ENCODE assay signal across 8 mouse cellular contexts in the genomic region with DNA sequence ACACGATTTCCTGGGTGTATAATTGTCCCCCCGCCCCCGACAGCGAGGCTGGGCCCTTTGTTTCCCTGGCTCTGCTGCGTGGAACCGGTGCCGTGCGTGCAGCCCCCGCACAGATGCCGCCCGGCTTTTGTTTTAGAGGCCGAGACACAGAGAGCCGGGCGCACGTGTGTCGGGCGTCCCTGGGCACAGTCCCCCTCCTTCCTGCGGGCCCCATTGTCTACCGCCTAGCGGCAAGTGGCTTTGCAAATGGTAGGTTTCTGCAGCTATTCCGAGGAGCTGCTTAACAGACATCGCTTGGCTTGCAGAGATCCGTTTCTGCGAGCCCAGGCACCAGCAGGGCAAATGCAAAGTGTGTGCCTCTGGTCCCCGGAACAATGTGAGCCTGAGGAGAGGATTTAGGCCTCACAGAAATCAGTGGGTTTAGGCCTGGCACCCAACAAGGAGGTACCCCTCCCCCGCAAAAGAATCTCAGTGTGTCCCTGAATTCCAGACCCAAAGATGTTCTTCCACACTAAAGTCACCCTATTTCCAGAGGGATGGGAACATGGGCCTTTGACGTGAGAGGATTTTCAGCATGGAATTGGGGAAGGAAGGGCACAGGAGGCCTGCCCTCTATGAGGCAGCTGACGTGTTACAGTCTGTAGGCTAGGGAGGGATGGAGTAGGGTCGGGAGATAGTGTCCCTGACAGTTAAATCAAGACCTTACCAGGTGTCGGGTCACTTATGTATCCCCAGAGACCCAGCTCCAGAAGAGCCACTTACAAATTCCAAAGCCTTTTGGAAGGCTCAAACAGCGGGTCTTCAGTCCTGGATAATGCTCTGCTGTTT. TPM values are rescaled to one million over a fixed set of nuclear protein-coding genes. Genes with fewer than 3 reads are reported as not detected.
A peak's percentile ranks its signal among the peaks of the same experiment; 100 is the strongest.
DNase-seq lines count a peak whose midpoint lies in the region; ATAC-seq lines count a peak whose summit lies in the region.

No protein-coding gene starts in this region.

- H3K9me3 ChIP-seq in heart, embryonic 13.5 days = no peaks in the 10 kb centered on the region
- no peaks in the 10 kb centered on the region for H3K9me3 ChIP-seq in midbrain, embryonic 15.5 days

- peaks cover 13% of the 10 kb centered on the region for H3K4me1 ChIP-seq in heart, embryonic 13.5 days
- no peaks in the 10 kb centered on the region for H3K4me1 ChIP-seq in brown adipose tissue, adult 24 weeks (ENCODE audit: control insufficient read depth, insufficient read depth, insufficient read length, low read length)
- H3K4me1 ChIP-seq in midbrain, embryonic 15.5 days = peaks cover 14% of the 10 kb centered on the region; the same call in 1 of the 2 replicates

- peak overlapping the region; percentile 75 for H3K4me2 ChIP-seq in heart, embryonic 13.5 days
- H3K4me2 ChIP-seq in midbrain, embryonic 15.5 days = peak overlapping the region; percentile 58

- H3K4me3 ChIP-seq in heart, embryonic 13.5 days = peak overlapping the region; percentile 49
- H3K4me3 ChIP-seq in brown adipose tissue, adult 24 weeks (ENCODE audit: insufficient read depth, low read depth, low read length) = peak overlapping the region; percentile 13; the same call in 1 of the 2 replicates
- peak overlapping the region; percentile 25 for H3K4me3 ChIP-seq in midbrain, embryonic 15.5 days

- no peak overlapping the region for H3K27ac ChIP-seq in heart, embryonic 13.5 days (replicated peaks)
- H3K27ac ChIP-seq in brown adipose tissue, adult 24 weeks (replicated peaks; ENCODE audit: low read depth, low read length) = no peak overlapping the region
- peak overlapping the region; percentile 69 for H3K27ac ChIP-seq in midbrain, embryonic 15.5 days

- no peak for ATAC-seq in heart, embryonic 13.5 days (ENCODE audit: extremely low read depth, insufficient number of reproducible peaks, low FRiP score, low TSS enrichment)
- ATAC-seq in midbrain, embryonic 15.5 days (replicated peaks) = peak; percentile 84

- no peak for DNase-seq in heart, adult 8-10 months (ENCODE audit: low spot score)
- DNase-seq in frontal cortex, postnatal 36 days (ENCODE audit: low spot score in 2 of 2) = peak; percentile 48 to 56
- peak; percentile 27 to 60 for DNase-seq in left cerebral cortex, postnatal 10 days (ENCODE audit: extremely low spot score in 1 of 2, low spot score in 2 of 2)
- DNase-seq in thymus, postnatal 0 days (ENCODE audit: low spot score) = peak; percentile 67
- no peak for DNase-seq in spleen, postnatal 4 days (ENCODE audit: low spot score in 2 of 2)

- H3K27me3 ChIP-seq in heart, embryonic 13.5 days (replicated peaks) = peaks cover 34% of the 10 kb centered on the region
- H3K27me3 ChIP-seq in midbrain, embryonic 15.5 days (replicated peaks) = no peaks in the 10 kb centered on the region

- H3K9ac ChIP-seq in heart, embryonic 13.5 days = peak overlapping the region; percentile 77
- peak overlapping the region; percentile 42 for H3K9ac ChIP-seq in midbrain, embryonic 15.5 days

- no peaks in the 10 kb centered on the region for H3K36me3 ChIP-seq in heart, embryonic 13.5 days
- no peaks in the 10 kb centered on the region for H3K36me3 ChIP-seq in midbrain, embryonic 15.5 days (replicated peaks)

- 12% methylated on average over 31 of the region's 31 CpGs for WGBS in heart, embryonic 13.5 days
- 6% methylated on average over 31 of the region's 31 CpGs for WGBS in midbrain, embryonic 15.5 days

- intact Hi-C loops in left cerebral cortex, postnatal 10 days (cut with DNase I) = no loop called here

RNA-seq across cellular contexts. Expression of a gene that starts 8.5 kb away (rescaled TPM):
- polyA plus RNA-seq in heart, embryonic 13.5 days (2015; fragmentation: Nextera tagmentation; extraction: Ambion mirVana) = 11.9 and 12.4 TPM in 2 replicates
- total RNA-seq in heart, adult 8-10 months (2022) = 10 to 100 TPM; 32.1 to 42.1 (median 37.4) TPM
- polyA plus RNA-seq in brown adipose tissue, adult 24 weeks (2012; ENCODE audit: insufficient read depth, insufficient read length, missing spikeins) = 56.3 and 63.9 TPM in 2 replicates
- 10 to 100 TPM; 18.6 to 19.2 TPM for total RNA-seq in left cerebral cortex, postnatal 10 days (2021)
- polyA plus RNA-seq in midbrain, embryonic 15.5 days (2015; fragmentation: Nextera tagmentation; extraction: Ambion mirVana) = 29.5 and 31.9 TPM in 2 replicates
- 52.8 and 59.9 TPM in 2 replicates for polyA plus RNA-seq in thymus, postnatal 0 days (2015; fragmentation: Nextera tagmentation; extraction: Ambion mirVana)

RNA-seq across cellular contexts. Expression of a gene that starts 53.3 kb away (rescaled TPM):
- 2.2 and 2.7 TPM in 2 replicates for polyA plus RNA-seq in heart, embryonic 13.5 days (2015; fragmentation: Nextera tagmentation; extraction: Ambion mirVana)
- total RNA-seq in heart, adult 8-10 months (2022) = 10 to 100 TPM in 2 of 4 experiments, 1 to 10 TPM in 2; 7.8 to 11.1 (median 9.0) TPM
- polyA plus RNA-seq in brown adipose tissue, adult 24 weeks (2012; ENCODE audit: insufficient read depth, insufficient read length, missing spikeins) = 1.1 and 3.3 TPM in 2 replicates
- under 1 TPM; 0.55 to 0.92 TPM for total RNA-seq in left cerebral cortex, postnatal 10 days (2021)
- 0.48 and 0.72 TPM in 2 replicates for polyA plus RNA-seq in midbrain, embryonic 15.5 days (2015; fragmentation: Nextera tagmentation; extraction: Ambion mirVana)
- polyA plus RNA-seq in thymus, postnatal 0 days (2015; fragmentation: Nextera tagmentation; extraction: Ambion mirVana) = 8.1 and 8.8 TPM in 2 replicates

Comparison
In these comparisons a context has a peak if more than half of its experiments do, and no peak if none do; other contexts are left out.
1. DNase-seq: peak in frontal cortex, postnatal 36 days (2 of 2), left cerebral cortex, postnatal 10 days (2 of 2) and thymus, postnatal 0 days (single experiment); none in heart, adult 8-10 months (single experiment) and spleen, postnatal 4 days (0 of 2).
2. Peak in every context shown above with its lines, with median percentiles within 50 percentile points of each other: H3K4me3 ChIP-seq.